Mouse (Mus musculus) frontal cortex, postnatal 10 days (tissue): ENCODE measurements around the gene Rabep2.
"Not testable (repeated sequence)": the region's sequence is repeated elsewhere in the genome, so short reads cannot be mapped to it uniquely, and the experiment has no call there.

Experiments used
- DNase-seq, 2 experiments: peaks; one replicate each; pipeline ENCODE4 v3.0.0; 2022; ENCODE audit warnings: low spot score in 2 of 2, mixed read lengths in 1 of 2

The Rabep2 gene

GRCm38 (mm10) chr7:126428631-126429502, at the start of gene Rabep2:
Rabep2 (plus strand) TSS chr7:126428759.
- DNase-seq, result peak; percentile 82 to 94

GRCm38 (mm10) chr7:126383565-126383964, 45.0 kb upstream of the Rabep2 start:
- no peak for DNase-seq

GRCm38 (mm10) chr7:126388185-126388584, 40.4 kb upstream of the Rabep2 start:
- DNase-seq, result no peak

- not testable (repeated sequence) for DNase-seq
These were observed 36.3 kb upstream of the Rabep2 start for GRCm38 (mm10) chr7:126392086-126392884.

GRCm38 (mm10) chr7:126396298-126397119, 32.0 kb upstream of the Rabep2 start, which contains the start of gene Nfatc2ip:
Nfatc2ip (minus strand) TSS chr7:126396737.
- peak; percentile 95 to 96 for DNase-seq

GRCm38 (mm10) chr7:126397221-126397620, 31.3 kb upstream of the Rabep2 start:
- DNase-seq, result no peak

GRCm38 (mm10) chr7:126397822-126398221, 30.7 kb upstream of the Rabep2 start:
- no peak for DNase-seq

GRCm38 (mm10) chr7:126399548-126399947, 29.0 kb upstream of the Rabep2 start:
- DNase-seq, result peak; percentile 41 to 64

- not testable (repeated sequence) for DNase-seq
These were observed 26.0 kb upstream of the Rabep2 start for GRCm38 (mm10) chr7:126402518-126402917.

- no peak for DNase-seq
These were observed 19.9 kb upstream of the Rabep2 start for GRCm38 (mm10) chr7:126408686-126409085.

GRCm38 (mm10) chr7:126411061-126411460, 17.5 kb upstream of the Rabep2 start:
- no peak for DNase-seq

GRCm38 (mm10) chr7:126414725-126415124, 13.8 kb upstream of the Rabep2 start, which contains the start of gene Cd19:
Cd19 (minus strand) TSS chr7:126414889.
- no peak for DNase-seq

- DNase-seq, result no peak
These were observed 11.9 kb upstream of the Rabep2 start for GRCm38 (mm10) chr7:126416615-126417014.

GRCm38 (mm10) chr7:126417045-126417444, 11.5 kb upstream of the Rabep2 start:
- no peak for DNase-seq

- no peak for DNase-seq
These were observed 11.0 kb upstream of the Rabep2 start for GRCm38 (mm10) chr7:126417606-126418005.

- no peak for DNase-seq
These were observed 10.1 kb upstream of the Rabep2 start for GRCm38 (mm10) chr7:126418496-126418895.

- DNase-seq, result no peak
These were observed 6.8 kb upstream of the Rabep2 start for GRCm38 (mm10) chr7:126421756-126422155.

- DNase-seq, result no peak
These were observed 4.4 kb upstream of the Rabep2 start for GRCm38 (mm10) chr7:126424161-126424560.

GRCm38 (mm10) chr7:126427323-126427860, 1.2 kb upstream of the Rabep2 start:
- DNase-seq, result no peak

GRCm38 (mm10) chr7:126428154-126428553, 405 bp upstream of the Rabep2 start:
- no peak for DNase-seq

GRCm38 (mm10) chr7:126429503-126429898, 942 bp downstream of the Rabep2 start:
- DNase-seq, result no peak
